Mouse (Mus musculus) kidney, adult 2 months (tissue): ENCODE measurements around the gene Mum1.

Experiments used
- CTCF ChIP-seq: fragments of 200-500 bp; conservative IDR thresholded peaks from 2 replicates; pipeline ENCODE4 v1.5.1; 2011; ENCODE audit warnings: low read depth, mild to moderate bottlenecking, control low read depth, low read length, moderate library complexity, mixed read lengths; ENCODE audit not compliant: insufficient read depth, insufficient read length
- POLR2A ChIP-seq: fragments of 200-500 bp; IDR thresholded peaks from one replicate; pipeline ENCODE4 v1.6.1; 2011; ENCODE audit warnings: low read depth, low read length, control low read depth

DNA sequence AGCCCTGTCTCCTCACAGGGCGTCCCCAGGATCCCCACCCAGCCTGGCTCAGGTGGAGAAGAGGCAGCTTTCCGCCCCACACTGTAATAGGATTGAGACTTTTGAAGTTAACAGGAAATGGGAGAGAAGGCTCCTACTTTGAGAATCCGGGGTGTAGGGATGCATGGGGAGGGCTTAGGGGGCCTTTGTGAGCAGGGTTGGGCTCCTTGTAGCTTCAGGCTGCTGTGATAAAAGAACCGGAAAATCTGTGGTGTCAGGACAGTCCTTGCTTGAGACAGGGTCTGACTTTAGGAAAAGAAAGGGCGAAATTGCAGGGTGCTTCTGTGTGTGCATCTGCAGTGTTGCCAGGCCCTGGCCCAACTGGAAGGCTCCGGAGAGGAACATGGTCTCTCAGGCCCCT, 25.7 kb upstream of the Mum1 start:
- TF ChIP-seq CTCF = no peak
- no peak for TF ChIP-seq POLR2A
